Mouse (Mus musculus): Measurements from ENCODE around the gene Srd5a1.

- TF ChIP-seq CTCF (IDR thresholded peaks at IDR 0.05; ENCODE audit: control insufficient read depth, insufficient read depth, insufficient read length) (no peak), MYOD1 (IDR thresholded peaks at IDR 0.05; ENCODE audit: control insufficient read depth, insufficient read length, low read depth) (no peak), MAX (IDR thresholded peaks at IDR 0.05) (no peak), USF1 (IDR thresholded peaks at IDR 0.05; ENCODE audit: low read depth) (no peak), MYOG (IDR thresholded peaks at IDR 0.05; ENCODE audit: control insufficient read depth, extremely low read depth, insufficient read length) (no peak)
Measured at GRCm38 (mm10) chr13:69545019-69545418, 66.2 kb downstream of the Srd5a1 start.
